In genomic region chr6:125166051-125166751, GRCm38 (mm10) we compare ENCODE assay signal across 7 mouse cellular contexts. TPM values are rescaled to one million over a fixed set of nuclear protein-coding genes. Genes with fewer than 3 reads are reported as not detected.
DNase-seq lines count a peak whose midpoint lies in the region; ATAC-seq and TF ChIP-seq lines count a peak whose summit lies in the region.

TSS of gene Gapdh (minus strand) at chr6:125166467.

- no peaks in the 10 kb centered on the region for H3K4me1 ChIP-seq in brown adipose tissue, adult 24 weeks (ENCODE audit: control insufficient read depth, insufficient read depth, insufficient read length, low read length)
- H3K4me1 ChIP-seq in forebrain, embryonic 13.5 days, result peaks cover 52% of the 10 kb centered on the region
- H3K4me1 ChIP-seq in lung, embryonic 15.5 days, result peaks cover 43% of the 10 kb centered on the region
- peaks cover 41% of the 10 kb centered on the region for H3K4me1 ChIP-seq in olfactory bulb, adult 2 months (ENCODE audit: control insufficient read depth, insufficient read depth, low read length)

- H3K9ac ChIP-seq in forebrain, embryonic 13.5 days, result peak within 1 kb of the TSS; percentile 99
- peak within 1 kb of the TSS; percentile 73 for H3K9ac ChIP-seq in lung, embryonic 15.5 days

- peak; percentile 4; the same call in 1 of the 2 replicates for ATAC-seq in forebrain, embryonic 13.5 days
- peak; percentile 73 for ATAC-seq in lung, embryonic 15.5 days (ENCODE audit: borderline replicate concordance, extremely low read depth, low FRiP score, low TSS enrichment)

- no peaks in the 10 kb centered on the region for H3K27me3 ChIP-seq in forebrain, embryonic 13.5 days
- H3K27me3 ChIP-seq in lung, embryonic 15.5 days, result no peaks in the 10 kb centered on the region

- peak within 1 kb of the TSS; percentile 92 for H3K4me3 ChIP-seq in brown adipose tissue, adult 24 weeks (ENCODE audit: insufficient read depth, low read depth, low read length)
- H3K4me3 ChIP-seq in forebrain, embryonic 13.5 days, result peak within 1 kb of the TSS; percentile 96
- peak within 1 kb of the TSS; percentile 83 for H3K4me3 ChIP-seq in lung, embryonic 15.5 days
- peak within 1 kb of the TSS; percentile 65 for H3K4me3 ChIP-seq in olfactory bulb, adult 2 months (ENCODE audit: insufficient read depth, low read depth, low read length)

- DNase-seq in NIH3T3 (ENCODE audit: low read depth), result peak; percentile 86
- DNase-seq in heart, postnatal 25 days (ENCODE audit: low spot score), result peak; percentile 88
- peak; percentile 77 for DNase-seq in large intestine, adult 2 months (ENCODE audit: low read depth, low spot score)

- no peaks in the 10 kb centered on the region for H3K9me3 ChIP-seq in forebrain, embryonic 13.5 days (replicated peaks)
- H3K9me3 ChIP-seq in lung, embryonic 15.5 days, result no peaks in the 10 kb centered on the region

- peak within 1 kb of the TSS; percentile 97 for H3K27ac ChIP-seq in brown adipose tissue, adult 24 weeks (replicated peaks; ENCODE audit: low read depth, low read length)
- peak within 1 kb of the TSS; percentile 89 for H3K27ac ChIP-seq in forebrain, embryonic 13.5 days
- peak within 1 kb of the TSS; percentile 97 for H3K27ac ChIP-seq in lung, embryonic 15.5 days
- peak within 1 kb of the TSS; percentile 88 for H3K27ac ChIP-seq in olfactory bulb, adult 2 months (ENCODE audit: insufficient read depth, low read depth, low read length)

- under 1% methylated on average over 17 of the region's 18 CpGs for WGBS in forebrain, embryonic 13.5 days
- WGBS in large intestine, adult 2 months, result under 1% methylated on average over 18 of the region's 18 CpGs
- under 1% methylated on average over 17 of the region's 18 CpGs for WGBS in lung, embryonic 15.5 days
- WGBS in olfactory bulb, adult 2 months, result 1% methylated on average over 17 of the region's 18 CpGs

- TF ChIP-seq POLR2A in olfactory bulb, adult 2 months (IDR thresholded peaks at IDR 0.05; ENCODE audit: insufficient read depth, low read depth, low read length), result no peak

- peak within 1 kb of the TSS; percentile 98 for H3K4me2 ChIP-seq in forebrain, embryonic 13.5 days
- H3K4me2 ChIP-seq in lung, embryonic 15.5 days, result peak within 1 kb of the TSS; percentile 90

- intact Hi-C loops in heart, postnatal 25 days (cut with DNase I), result no loop called here

- peaks cover 70% of the 10 kb centered on the region for H3K36me3 ChIP-seq in forebrain, embryonic 13.5 days (ENCODE audit: poor library complexity, severe bottlenecking)
- peaks cover 52% of the 10 kb centered on the region for H3K36me3 ChIP-seq in lung, embryonic 15.5 days

- TF ChIP-seq CTCF in olfactory bulb, adult 2 months (IDR thresholded peaks at IDR 0.05; ENCODE audit: insufficient read depth, low read depth, low read length), result no peak

RNA-seq across cellular contexts. Expression of gene Gapdh, which starts in this region (rescaled TPM):
- polyA plus RNA-seq in brown adipose tissue, adult 24 weeks (2012; ENCODE audit: insufficient read depth, insufficient read length, missing spikeins), result 1,014 and 1,139 TPM in 2 replicates
- 1,974 and 2,008 TPM in 2 replicates for polyA plus RNA-seq in forebrain, embryonic 13.5 days (2015; fragmentation: Nextera tagmentation; extraction: Ambion mirVana)
- total RNA-seq in heart, postnatal 25 days (2021), result 1,000 to 10,000 TPM; 4,843 to 4,911 TPM
- polyA plus RNA-seq in large intestine, adult 2 months (2012; rRNA removed), result 3,259 and 4,191 TPM in 2 replicates
- 1,765 and 1,844 TPM in 2 replicates for polyA plus RNA-seq in lung, embryonic 15.5 days (2015; fragmentation: Nextera tagmentation; extraction: Ambion mirVana)
- polyA plus RNA-seq in olfactory bulb, adult 2 months (2012; ENCODE audit: insufficient read depth, insufficient read length, low replicate concordance, missing spikeins), result 844 TPM in 1 of 2 replicates, not detected in the other

Comparison
In these comparisons a context has a peak if more than half of its experiments do, and no peak if none do; other contexts are left out.
1. Peak in every context shown above with its lines: DNase-seq, ATAC-seq, H3K4me3 ChIP-seq and H3K27ac ChIP-seq.